Mouse (Mus musculus) embryonic facial prominence, embryonic 11.5 days (tissue): ENCODE results near the gene Ccdc71. TPM values are rescaled to one million over a fixed set of nuclear protein-coding genes. Genes with fewer than 3 reads are reported as not detected.

Experiments used
- ATAC-seq: fragments of 200-750 bp; cut with Nextera tagmentation; replicated peaks from 2 replicates; pipeline ENCODE4 v1.8.0; 2017; ENCODE audit warnings: low read depth; ENCODE audit not compliant: insufficient number of reproducible peaks, low FRiP score, low TSS enrichment
- DNase-seq: peaks from one replicate; pipeline ENCODE4 v3.0.0-alpha.2; 2015; ENCODE audit warnings: low spot score
- H3K27ac ChIP-seq: fragments of 300-500 bp; sonication (generic); replicated peaks from 2 replicates; pipeline ENCODE4 v1.5.1; 2014; ENCODE audit warnings: mild to moderate bottlenecking, low read depth, low read length, control low read depth
- H3K27me3 ChIP-seq: fragments of 300-500 bp; sonication (generic); 2 replicates; pipeline ENCODE4 v1.6.1; 2014; ENCODE audit warnings: mild to moderate bottlenecking, low read length, moderate library complexity, mixed read lengths; ENCODE audit not compliant: control insufficient read depth, insufficient read depth
- H3K36me3 ChIP-seq: fragments of 300-500 bp; sonication (generic); replicated peaks from 2 replicates; pipeline ENCODE4 v1.6.1; 2014; ENCODE audit warnings: low read depth, mild to moderate bottlenecking, low read length, moderate library complexity, mixed read lengths; ENCODE audit not compliant: control insufficient read depth, insufficient read depth
- H3K4me1 ChIP-seq: fragments of 300-500 bp; sonication (generic); 2 replicates; pipeline ENCODE4 v1.6.1; 2014; ENCODE audit warnings: low read length, mixed read lengths; ENCODE audit not compliant: control insufficient read depth, insufficient read depth
- H3K4me2 ChIP-seq: fragments of 300-500 bp; sonication (generic); 2 replicates; pipeline ENCODE4 v1.6.1; 2014; ENCODE audit warnings: low read depth, mild to moderate bottlenecking, control low read depth, low read length, moderate library complexity
- H3K4me3 ChIP-seq: fragments of 300-500 bp; sonication (generic); 2 replicates; pipeline ENCODE4 v1.5.1; 2014; ENCODE audit warnings: low read depth, low read length, control low read depth
- H3K9ac ChIP-seq: fragments of 300-500 bp; sonication (generic); replicated peaks from 2 replicates; pipeline ENCODE4 v1.6.1; 2014; ENCODE audit warnings: mild to moderate bottlenecking, control low read depth, low read length
- H3K9me3 ChIP-seq: fragments of 300-500 bp; sonication (generic); replicated peaks from 2 replicates; pipeline ENCODE4 v1.6.1; 2016; ENCODE audit warnings: mild to moderate bottlenecking, low read length, inconsistent platforms, mixed read lengths; ENCODE audit not compliant: control insufficient read depth
- whole genome bisulfite sequencing: fragments of 180-500 bp; shearing (Covaris S2); extraction: QIAGEN DNeasy Blood & Tissue Kit; methylation state at CpG from one replicate; pipeline ENCODE4 v1.1.7; 2014; 5-methylcytosine and 5-hydroxymethylcytosine counted together
- polyA plus RNA-seq: library from polyadenylated mRNA; unstranded; fragments of >200 nt; fragmentation: Nextera tagmentation; extraction: Ambion mirVana; gene quantifications from 2 replicates; pipeline ENCODE4 v1.2.1, GENCODE M21; 2014

Gene Ccdc71
- polyA plus RNA-seq, 1 experiment from 2014 or later, result 49.1 TPM

DNA sequence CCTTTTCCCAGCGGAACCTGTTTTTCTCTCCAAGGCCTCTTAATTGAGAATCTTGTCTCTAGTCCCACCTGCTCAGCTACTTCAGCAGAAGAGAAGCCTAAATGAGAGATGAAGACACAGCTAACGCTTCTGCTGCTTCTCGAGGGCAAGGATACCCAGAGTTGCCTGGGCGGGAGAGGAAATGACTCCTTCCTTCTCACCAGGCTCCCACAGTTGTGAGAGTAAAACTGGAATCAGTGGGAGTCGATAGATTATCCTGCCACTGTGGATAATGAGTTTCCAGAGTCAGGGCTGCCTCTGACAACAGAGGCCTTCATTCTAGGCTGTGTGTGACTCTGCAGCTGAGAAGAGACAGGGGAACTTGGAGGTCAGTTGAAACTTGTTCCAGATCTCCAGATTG is 19.8 kb upstream of the Ccdc71 start:
- Histone ChIP-seq H3K27ac (no peak overlapping the region), H3K4me2 (no peak overlapping the region), H3K27me3 (no peaks in the 10 kb centered on the region), H3K4me3 (no peak overlapping the region), H3K9ac (no peak overlapping the region), H3K4me1 (no peaks in the 10 kb centered on the region), H3K9me3 (no peaks in the 10 kb centered on the region), H3K36me3 (no peaks in the 10 kb centered on the region)
- whole genome bisulfite sequencing, result 79% methylated on average over 5 of the region's 5 CpGs
- no peak for DNase-seq
- no peak for ATAC-seq

DNA sequence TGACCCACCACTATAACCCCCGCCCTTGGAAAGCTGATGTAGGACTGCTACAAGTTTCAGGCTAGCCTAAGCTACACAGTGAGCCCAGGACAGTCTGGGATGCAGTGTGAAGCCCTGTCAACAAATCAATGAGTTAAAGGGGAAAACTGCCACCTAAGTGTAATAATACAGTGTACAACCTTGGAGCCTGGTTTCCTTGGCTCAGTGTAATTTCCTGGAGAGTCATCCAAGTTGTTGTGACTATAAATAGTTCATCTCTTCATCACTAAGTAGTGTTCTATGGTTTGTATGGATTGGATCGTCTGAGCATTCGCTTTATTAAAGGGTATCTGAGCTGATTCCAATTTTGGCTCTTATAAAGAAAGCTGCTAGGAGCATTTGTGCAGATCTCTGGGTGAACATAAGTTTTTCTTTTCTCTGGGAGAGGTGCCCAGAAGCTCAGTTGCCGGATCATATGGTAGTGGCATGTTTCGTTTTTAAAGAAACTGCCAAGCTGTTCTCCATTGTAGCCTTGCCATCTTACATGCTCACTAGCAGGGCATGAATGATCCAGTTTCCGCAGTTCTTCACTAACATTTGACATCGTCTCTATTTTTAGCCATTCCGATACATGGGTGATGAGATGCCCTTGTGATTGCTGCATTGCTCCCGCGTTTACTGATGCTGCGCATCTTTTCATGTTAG is 18.9 kb upstream of the Ccdc71 start:
- Histone ChIP-seq H3K4me3 (no peak overlapping the region), H3K36me3 (no peaks in the 10 kb centered on the region)

GRCm38 (mm10) chr9:108445125-108445524 is 15.2 kb upstream of the Ccdc71 start:
- 60% methylated on average over 9 of the region's 9 CpGs for WGBS
- Histone ChIP-seq H3K9ac (no peak overlapping the region), H3K9me3 (no peaks in the 10 kb centered on the region), H3K36me3 (no peaks in the 10 kb centered on the region), H3K4me3 (no peak overlapping the region), H3K4me1 (peaks cover 3% of the 10 kb centered on the region; the same call in 1 of the 2 replicates), H3K27ac (no peak overlapping the region), H3K27me3 (no peaks in the 10 kb centered on the region), H3K4me2 (no peak overlapping the region)
- ATAC-seq (no peak), DNase-seq (no peak)

More for the DNA sequence above, 18.9 kb upstream of the Ccdc71 start:
- ATAC-seq (no peak), DNase-seq (no peak)
- H3K27me3 ChIP-seq, result no peaks in the 10 kb centered on the region
- no peaks in the 10 kb centered on the region for H3K4me1 ChIP-seq
- no peak overlapping the region for H3K27ac ChIP-seq
- H3K9me3 ChIP-seq, result no peaks in the 10 kb centered on the region
- WGBS, result 89% methylated on average over 11 of the region's 11 CpGs
- H3K9ac ChIP-seq, result no peak overlapping the region
- no peak overlapping the region for H3K4me2 ChIP-seq

GRCm38 (mm10) chr9:108449860-108450259 is 10.5 kb upstream of the Ccdc71 start:
- Histone ChIP-seq H3K4me2 (0 out of 2 replicates have a peak overlapping the region, but pooled peaks have one; percentile 16), H3K27ac (no peak overlapping the region), H3K27me3 (no peaks in the 10 kb centered on the region), H3K9ac (peak overlapping the region; percentile 1; the same call in 1 of the 2 replicates), H3K4me1 (peaks cover 9% of the 10 kb centered on the region; the same call in 1 of the 2 replicates), H3K4me3 (no peak overlapping the region), H3K9me3 (no peaks in the 10 kb centered on the region), H3K36me3 (no peaks in the 10 kb centered on the region)
- ATAC-seq (peak; percentile 42), DNase-seq (peak; percentile 84)
- 39% methylated on average over 4 of the region's 4 CpGs for WGBS

DNA sequence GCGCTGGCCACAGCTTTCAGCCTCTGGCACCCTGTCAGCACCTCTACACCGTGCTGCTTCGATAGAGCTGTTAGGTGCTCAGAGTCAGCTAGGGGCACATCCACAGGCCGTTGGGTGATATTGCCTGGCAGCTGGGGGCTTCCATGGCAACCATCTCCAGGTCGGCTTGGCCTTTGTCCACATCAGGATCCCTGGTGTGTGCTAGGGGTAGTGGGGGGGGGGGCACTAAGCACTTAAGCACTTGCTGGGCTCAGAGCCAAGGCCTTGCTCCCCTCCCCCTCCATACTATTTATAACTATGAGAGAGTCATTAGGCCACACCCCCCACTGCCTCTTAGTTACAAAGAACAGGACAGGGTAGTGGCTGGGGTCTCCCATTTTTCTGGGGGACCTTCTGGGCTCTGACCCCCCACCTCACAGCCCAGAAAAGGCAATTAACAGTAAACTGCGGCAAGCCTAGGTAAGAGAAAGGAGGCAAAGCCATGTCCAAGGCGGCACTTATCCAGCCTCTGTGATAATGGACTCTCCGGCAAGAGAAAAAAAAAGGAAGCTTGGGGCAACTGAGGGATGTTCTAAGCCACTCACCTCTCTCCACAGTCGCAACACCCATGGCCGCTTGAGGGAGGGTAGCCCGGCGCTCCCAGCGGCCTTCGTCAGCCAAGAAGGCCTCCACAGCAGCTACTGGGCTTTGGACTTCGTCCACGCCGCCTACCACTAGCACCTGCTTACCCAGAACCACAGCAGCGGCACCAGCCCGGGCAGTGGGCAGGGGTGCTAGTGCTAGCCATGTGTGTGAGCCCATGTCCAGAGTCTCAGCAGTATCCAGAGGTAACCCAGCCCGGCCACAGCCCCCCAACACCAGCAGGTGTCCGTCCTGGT is 9.8 kb upstream of the Ccdc71 start:
- peaks cover 9% of the 10 kb centered on the region; the same call in 1 of the 2 replicates for H3K4me1 ChIP-seq
- no peaks in the 10 kb centered on the region for H3K27me3 ChIP-seq
- peak overlapping the region; percentile 17 for H3K4me2 ChIP-seq
- peak overlapping the region; percentile 58 for H3K27ac ChIP-seq
- WGBS, result 73% methylated on average over 21 of the region's 21 CpGs
- H3K36me3 ChIP-seq, result no peaks in the 10 kb centered on the region
- 0 out of 2 replicates have a peak overlapping the region, but pooled peaks have one; percentile 1 for H3K4me3 ChIP-seq
- H3K9ac ChIP-seq, result 0 out of 2 replicates have a peak overlapping the region, but pooled peaks have one; percentile 18
- peak; percentile 45 for ATAC-seq
- H3K9me3 ChIP-seq, result no peaks in the 10 kb centered on the region
- DNase-seq, result peak; percentile 64

- ATAC-seq, result no peak
- DNase-seq, result no peak
- Histone ChIP-seq H3K27me3 (no peaks in the 10 kb centered on the region), H3K4me1 (peaks cover 9% of the 10 kb centered on the region; the same call in 1 of the 2 replicates), H3K36me3 (no peaks in the 10 kb centered on the region), H3K9me3 (no peaks in the 10 kb centered on the region), H3K4me3 (0 out of 2 replicates have a peak overlapping the region, but pooled peaks have one; percentile 1), H3K4me2 (peak overlapping the region; percentile 17), H3K9ac (no peak overlapping the region), H3K27ac (peak overlapping the region; percentile 58; the same call in 1 of the 2 replicates)
- 93% methylated on average over 6 of the region's 6 CpGs for WGBS
Measured at GRCm38 (mm10) chr9:108451170-108451493, 9.2 kb upstream of the Ccdc71 start.

GRCm38 (mm10) chr9:108451519-108452160 is 8.7 kb upstream of the Ccdc71 start:
- H3K9me3 ChIP-seq, result no peaks in the 10 kb centered on the region
- no peak overlapping the region for H3K27ac ChIP-seq
- peak overlapping the region; percentile 83 for H3K4me2 ChIP-seq
- H3K9ac ChIP-seq, result peak overlapping the region; percentile 64
- H3K4me3 ChIP-seq, result peak overlapping the region; percentile 52
- H3K4me1 ChIP-seq, result peaks cover 9% of the 10 kb centered on the region; the same call in 1 of the 2 replicates
- DNase-seq (no peak), ATAC-seq (no peak)
- 52% methylated on average over 6 of the region's 6 CpGs for WGBS
- H3K27me3 ChIP-seq, result no peaks in the 10 kb centered on the region
- no peaks in the 10 kb centered on the region for H3K36me3 ChIP-seq
